Mouse (Mus musculus) stomach, postnatal 0 days (tissue): Measurements from ENCODE around the gene Camsap1.

Experiments
- CTCF ChIP-seq: IDR thresholded peaks from 2 replicates; pipeline ENCODE4 v1.5.1; 2016; ENCODE audit warnings: antibody characterized with exemption, low read depth, mild to moderate bottlenecking, moderate library complexity
- EP300 ChIP-seq: optimal IDR thresholded peaks from 2 replicates; pipeline ENCODE3; 2016; ENCODE audit warnings: antibody characterized with exemption

GRCm38 (mm10) chr2:26001136-26001535, 18.1 kb upstream of the Camsap1 start:
- TF ChIP-seq CTCF (no peak), EP300 (no peak)
